Mouse (Mus musculus) limb, embryonic 11.5 days (tissue): ENCODE results near the gene Tubg2. TPM values are rescaled to one million over a fixed set of nuclear protein-coding genes. Genes with fewer than 3 reads are reported as not detected.

Experiments used
- ATAC-seq: fragments of 200-750 bp; cut with Nextera tagmentation; 2 replicates; pipeline ENCODE4 v1.8.0; 2017; ENCODE audit warnings: low read depth; ENCODE audit not compliant: insufficient number of reproducible peaks, low FRiP score, low TSS enrichment
- DNase-seq: peaks from one replicate; pipeline ENCODE4 v3.0.0-alpha.2; 2015; ENCODE audit warnings: low spot score
- H3K27ac ChIP-seq: fragments of 300-500 bp; sonication (generic); replicated peaks from 2 replicates; pipeline ENCODE4 v1.5.1; 2014; ENCODE audit warnings: low read depth, mild to moderate bottlenecking, low read length
- H3K27me3 ChIP-seq: fragments of 300-500 bp; sonication (generic); 2 replicates; pipeline ENCODE4 v1.6.1; 2014; ENCODE audit warnings: mild to moderate bottlenecking, low read length, mixed read lengths; ENCODE audit not compliant: control insufficient read depth, insufficient read depth
- H3K36me3 ChIP-seq: fragments of 300-500 bp; sonication (generic); 2 replicates; pipeline ENCODE4 v1.6.1; 2014; ENCODE audit warnings: mild to moderate bottlenecking, low read length, moderate library complexity, mixed read lengths; ENCODE audit not compliant: control insufficient read depth, insufficient read depth
- H3K4me1 ChIP-seq: fragments of 300-500 bp; sonication (generic); 2 replicates; pipeline ENCODE4 v1.6.1; 2014; ENCODE audit warnings: low read length, mixed read lengths; ENCODE audit not compliant: control insufficient read depth, insufficient read depth
- H3K4me2 ChIP-seq: fragments of 300-500 bp; sonication (generic); 2 replicates; pipeline ENCODE4 v1.6.1; 2014; ENCODE audit warnings: low read depth, mild to moderate bottlenecking, moderate library complexity; ENCODE audit not compliant: severe bottlenecking
- H3K4me3 ChIP-seq: fragments of 300-500 bp; sonication (generic); 2 replicates; pipeline ENCODE4 v1.5.1; 2014; ENCODE audit warnings: low read depth, low read length
- H3K9ac ChIP-seq: fragments of 300-500 bp; sonication (generic); 2 replicates; pipeline ENCODE4 v1.6.1; 2014; ENCODE audit warnings: mild to moderate bottlenecking, low read length
- H3K9me3 ChIP-seq: fragments of 300-500 bp; sonication (generic); 2 replicates; pipeline ENCODE4 v1.6.1; 2016; ENCODE audit warnings: low read length; ENCODE audit not compliant: control insufficient read depth
- WGBS: fragments of 180-500 bp; shearing (Covaris S2); extraction: QIAGEN DNeasy Blood & Tissue Kit; methylation state at CpG from one replicate; pipeline ENCODE4 v1.1.7; 2014; 5-methylcytosine and 5-hydroxymethylcytosine counted together
- polyA plus RNA-seq: library from polyadenylated mRNA; unstranded; fragments of >200 nt; fragmentation: Nextera tagmentation; extraction: Ambion mirVana; gene quantifications from 2 replicates; pipeline ENCODE4 v1.2.1, GENCODE M21; 2014

The Tubg2 gene
- polyA plus RNA-seq, 1 experiment from 2014 or later: 5.0 TPM

- H3K9ac ChIP-seq: no peak overlapping the region
- H3K27ac ChIP-seq: no peak overlapping the region
- DNase-seq: peak; percentile 29
- 41% methylated on average over 14 of the region's 14 CpGs for WGBS
- no peak overlapping the region for H3K4me3 ChIP-seq
- peaks cover 89% of the 10 kb centered on the region for H3K27me3 ChIP-seq
- no peaks in the 10 kb centered on the region for H3K9me3 ChIP-seq
- H3K4me1 ChIP-seq: peaks cover 27% of the 10 kb centered on the region
- no peaks in the 10 kb centered on the region; the same call in 1 of the 2 replicates for H3K36me3 ChIP-seq
- ATAC-seq: no peak
- no peak overlapping the region for H3K4me2 ChIP-seq
Measured at GRCm38 (mm10) chr11:101166357-101166756, 10.7 kb downstream of the Tubg2 start.

- no peak overlapping the region for H3K4me2 ChIP-seq
- no peak for DNase-seq
- no peak overlapping the region for H3K4me3 ChIP-seq
- no peaks in the 10 kb centered on the region; the same call in 1 of the 2 replicates for H3K36me3 ChIP-seq
- ATAC-seq: no peak
- peaks cover 35% of the 10 kb centered on the region for H3K4me1 ChIP-seq
- no peaks in the 10 kb centered on the region for H3K9me3 ChIP-seq
- no peak overlapping the region; the same call in 1 of the 2 replicates for H3K9ac ChIP-seq
- no peak overlapping the region for H3K27ac ChIP-seq
- peaks cover 82% of the 10 kb centered on the region for H3K27me3 ChIP-seq
- WGBS: 47% methylated on average over 19 of the region's 19 CpGs
Measured at GRCm38 (mm10) chr11:101167211-101167962, 11.7 kb downstream of the Tubg2 start.

DNA sequence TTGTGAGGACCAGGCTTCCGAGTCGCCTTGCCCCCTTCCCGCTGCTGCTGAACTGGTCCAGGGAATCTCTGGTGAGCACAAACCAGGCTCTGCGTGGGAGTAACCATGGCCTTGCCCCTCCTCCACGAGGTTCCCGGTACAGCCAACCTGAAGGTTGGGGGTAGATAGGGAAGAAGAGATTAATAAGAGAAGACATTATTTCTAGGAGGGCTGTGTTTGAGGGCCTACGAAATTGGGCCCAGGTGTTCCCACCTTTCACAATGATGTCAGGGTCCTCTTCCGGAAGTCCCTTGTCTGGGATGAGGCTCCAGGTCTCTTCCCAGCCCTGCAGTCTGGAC is 12.2 kb downstream of the Tubg2 start:
- 54% methylated on average over 8 of the region's 8 CpGs for WGBS
- Histone ChIP-seq H3K9me3 (no peaks in the 10 kb centered on the region), H3K27ac (no peak overlapping the region), H3K4me3 (no peak overlapping the region), H3K27me3 (peaks cover 79% of the 10 kb centered on the region), H3K4me2 (no peak overlapping the region), H3K4me1 (peaks cover 38% of the 10 kb centered on the region), H3K36me3 (no peaks in the 10 kb centered on the region; the same call in 1 of the 2 replicates), H3K9ac (no peak overlapping the region; the same call in 1 of the 2 replicates)
- ATAC-seq (no peak), DNase-seq (no peak)

DNA sequence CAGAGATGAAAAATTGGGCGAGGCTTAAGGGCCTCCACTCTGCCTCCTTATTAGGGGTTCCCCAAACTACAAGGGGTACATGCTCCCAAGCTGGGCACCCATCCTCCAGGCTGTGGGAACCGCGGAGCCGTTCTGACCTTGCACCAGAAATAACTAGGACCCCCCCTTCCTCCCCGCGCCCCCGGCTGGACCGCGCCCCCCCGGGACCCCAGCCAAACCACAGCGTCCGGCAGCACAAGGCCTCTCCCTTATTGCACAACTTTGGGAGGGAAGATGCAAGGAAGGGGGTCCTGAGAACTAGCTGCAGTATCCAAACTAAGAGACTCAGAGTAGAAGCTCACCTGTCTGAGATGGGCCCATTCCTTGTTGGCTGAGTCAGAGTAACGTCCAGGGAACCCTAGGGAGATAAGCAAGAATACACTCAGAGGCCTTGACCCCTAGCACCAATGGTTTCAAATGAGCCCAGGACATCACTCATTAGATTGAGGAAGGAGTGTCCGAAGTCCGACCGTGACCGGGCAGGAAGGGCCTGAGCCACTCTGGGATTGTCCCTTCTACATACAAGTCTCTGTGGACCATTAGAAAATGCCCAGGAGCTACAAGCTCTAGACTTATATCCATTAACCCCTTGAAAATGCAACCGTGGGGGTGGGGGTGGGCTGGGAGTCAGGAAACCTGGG is 12.7 kb downstream of the Tubg2 start:
- H3K4me2 ChIP-seq: 0 out of 2 replicates have a peak overlapping the region, but pooled peaks have one; percentile 2

GRCm38 (mm10) chr11:101169301-101170107 is 13.8 kb downstream of the Tubg2 start:
- DNase-seq (no peak), ATAC-seq (no peak)
- 13% methylated on average over 17 of the region's 17 CpGs for WGBS
- H3K9me3 ChIP-seq: no peaks in the 10 kb centered on the region
- H3K27me3 ChIP-seq: peaks cover 77% of the 10 kb centered on the region
- peak overlapping the region; percentile 94 for H3K4me2 ChIP-seq
- no peak overlapping the region for H3K27ac ChIP-seq
- H3K9ac ChIP-seq: no peak overlapping the region
- H3K36me3 ChIP-seq: no peaks in the 10 kb centered on the region; the same call in 1 of the 2 replicates
- peaks cover 41% of the 10 kb centered on the region for H3K4me1 ChIP-seq
- H3K4me3 ChIP-seq: peak overlapping the region; percentile 61

More for the DNA sequence above, 12.7 kb downstream of the Tubg2 start:
- WGBS: 74% methylated on average over 18 of the region's 18 CpGs
- Histone ChIP-seq H3K4me1 (peaks cover 43% of the 10 kb centered on the region), H3K36me3 (no peaks in the 10 kb centered on the region; the same call in 1 of the 2 replicates), H3K9me3 (no peaks in the 10 kb centered on the region), H3K9ac (no peak overlapping the region; the same call in 1 of the 2 replicates), H3K4me3 (no peak overlapping the region), H3K27ac (no peak overlapping the region), H3K27me3 (peaks cover 79% of the 10 kb centered on the region)
- no peak for DNase-seq
- ATAC-seq: no peak

DNA sequence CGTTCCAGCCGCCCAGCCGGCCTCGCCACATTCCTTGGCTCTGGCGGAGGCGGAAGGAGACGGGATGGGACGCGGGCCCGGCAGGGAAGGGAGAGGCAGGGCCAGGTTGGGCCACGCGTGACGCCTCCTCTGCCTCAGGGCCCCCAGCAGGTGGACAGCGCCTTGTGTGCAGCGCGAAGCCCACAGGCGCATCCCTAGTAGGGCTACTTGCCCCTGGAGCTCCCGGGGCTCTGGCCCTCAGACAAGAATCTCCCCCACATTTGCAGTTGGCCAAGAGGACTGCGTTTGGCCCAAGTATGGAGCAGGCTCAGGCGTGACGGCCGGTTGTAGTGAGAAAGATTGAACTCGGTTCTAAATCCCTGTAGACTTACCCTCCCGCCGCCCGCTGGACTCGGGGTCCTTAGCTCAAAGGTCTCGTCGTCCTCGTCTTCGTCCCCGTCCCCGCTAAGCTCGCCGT is 14.7 kb downstream of the Tubg2 start, which contains the start of gene Cntnap1:
Gene Cntnap1, plus strand, starts transcription at position 170 of the 457 bp plus-strand sequence.
- Histone ChIP-seq H3K27me3 (peaks cover 77% of the 10 kb centered on the region), H3K27ac (no peak within 1 kb of the TSS), H3K9me3 (no peaks in the 10 kb centered on the region), H3K9ac (peak within 1 kb of the TSS; percentile 45), H3K4me1 (peaks cover 37% of the 10 kb centered on the region), H3K4me3 (peak within 1 kb of the TSS; percentile 61), H3K36me3 (no peaks in the 10 kb centered on the region; the same call in 1 of the 2 replicates), H3K4me2 (peak within 1 kb of the TSS; percentile 94)
- WGBS: 1% methylated on average over 35 of the region's 35 CpGs
- peak; percentile 60 for DNase-seq
- ATAC-seq: no peak

DNA sequence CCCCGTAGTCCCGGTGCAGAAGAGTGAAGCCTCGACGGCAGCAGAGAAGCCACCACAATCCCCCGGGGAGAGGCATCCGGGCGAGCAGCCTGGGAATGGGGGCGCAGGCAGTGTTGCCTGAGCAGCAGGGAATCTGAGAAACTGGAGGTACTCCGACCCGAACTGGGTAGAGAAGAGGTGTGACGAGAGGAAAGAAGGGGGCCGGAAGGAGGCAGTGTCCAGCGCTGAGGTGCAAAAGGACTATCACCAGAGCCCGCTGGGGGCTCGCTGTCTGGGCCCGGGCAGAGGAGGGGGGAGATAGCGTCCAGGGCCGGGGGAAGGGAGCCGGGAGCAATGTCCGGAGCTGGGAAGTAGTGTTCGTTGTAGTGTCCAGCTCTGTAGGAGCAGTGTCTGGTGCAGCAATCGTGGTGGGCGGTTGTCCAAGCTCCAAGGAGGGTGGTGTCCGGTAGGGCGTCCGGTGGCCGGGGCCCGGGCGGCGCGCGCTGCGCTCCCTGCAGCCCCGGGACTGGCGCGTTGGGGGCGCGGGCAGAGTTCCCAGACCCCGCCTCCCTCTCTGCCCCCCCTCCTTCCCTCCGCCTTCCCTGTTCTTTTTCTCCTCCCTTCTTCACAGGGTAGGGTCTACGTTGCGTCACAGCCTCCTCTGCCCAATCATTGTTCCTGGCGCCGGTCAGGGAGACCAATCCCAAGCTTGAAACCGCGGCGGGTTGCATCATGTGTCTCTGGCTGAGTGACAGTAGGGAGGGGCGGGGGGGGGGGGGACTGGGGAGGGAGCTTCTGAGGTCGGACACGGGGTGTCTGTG is 15.3 kb downstream of the Tubg2 start, which contains the start of gene Plekhh3:
Gene Plekhh3, minus strand, starts transcription at position 541 of the 800 bp plus-strand sequence.
- Histone ChIP-seq H3K27me3 (peaks cover 78% of the 10 kb centered on the region), H3K9ac (peak within 1 kb of the TSS; percentile 45), H3K36me3 (no peaks in the 10 kb centered on the region; the same call in 1 of the 2 replicates), H3K4me2 (peak within 1 kb of the TSS; percentile 94), H3K4me3 (peak within 1 kb of the TSS; percentile 61), H3K4me1 (peaks cover 36% of the 10 kb centered on the region), H3K9me3 (no peaks in the 10 kb centered on the region), H3K27ac (no peak within 1 kb of the TSS)
- ATAC-seq (peak; percentile 91), DNase-seq (peak; percentile 94)
- under 1% methylated on average over 41 of the region's 50 CpGs for WGBS
